Mouse (Mus musculus) liver, postnatal 0 days (tissue): ENCODE data around the gene Slc25a48.

Experiments used
- CTCF ChIP-seq: sonication (generic); IDR thresholded peaks from 2 replicates; pipeline ENCODE4 v1.5.1; 2016; ENCODE audit warnings: antibody characterized with exemption, low read depth
- EP300 ChIP-seq: IDR thresholded peaks from 2 replicates; pipeline ENCODE4 v1.6.1; 2016; ENCODE audit warnings: antibody characterized with exemption, low read depth, mild to moderate bottlenecking

- no peak for TF ChIP-seq CTCF
- TF ChIP-seq EP300: no peak
These were observed 71.6 kb downstream of the Slc25a48 start for GRCm38 (mm10) chr13:56509796-56510195.
